Mouse (Mus musculus) myocyte (in vitro differentiated cells): Measurements from ENCODE around the gene Egln3.

Experiments
- E2F4 ChIP-seq: IDR thresholded peaks from one replicate; pipeline ENCODE4 v1.6.1; 2011; ENCODE audit warnings: mild to moderate bottlenecking, control low read depth, moderate library complexity; ENCODE audit not compliant: insufficient read depth
- MYOD1 ChIP-seq, 3 experiments: IDR thresholded peaks; one replicate each; pipeline ENCODE4 v1.6.1; 2011; ENCODE audit warnings: control low read depth in 2 of 3, low read depth in 2 of 3, mild to moderate bottlenecking in 2 of 3, moderate library complexity in 1 of 3; ENCODE audit not compliant: insufficient read length in 2 of 3, control insufficient read depth in 1 of 3
- MYOG ChIP-seq, 3 experiments: IDR thresholded peaks; one replicate each; pipeline ENCODE4 v1.6.1; 2011; ENCODE audit warnings: control low read depth in 2 of 3, low read depth in 2 of 3, mild to moderate bottlenecking in 2 of 3; ENCODE audit not compliant: insufficient read length in 2 of 3, control insufficient read depth in 1 of 3, insufficient read depth in 1 of 3
- POLR2A ChIP-seq: IDR thresholded peaks from one replicate; pipeline ENCODE4 v1.6.1; 2011; ENCODE audit warnings: low read depth, mild to moderate bottlenecking, control low read depth, moderate library complexity; ENCODE audit not compliant: insufficient read length
- POLR2AphosphoS2 ChIP-seq: IDR thresholded peaks from one replicate; pipeline ENCODE4 v1.6.1; 2011; ENCODE audit warnings: low read depth, control low read depth; ENCODE audit not compliant: insufficient read length
- SRF ChIP-seq: IDR thresholded peaks from one replicate; pipeline ENCODE4 v1.6.1; 2011; ENCODE audit warnings: low read depth; ENCODE audit not compliant: control insufficient read depth, insufficient read length
- TCF12 ChIP-seq: IDR thresholded peaks from one replicate; pipeline ENCODE4 v1.6.1; 2011; ENCODE audit warnings: mild to moderate bottlenecking, control low read depth; ENCODE audit not compliant: poor library complexity, insufficient read depth, severe bottlenecking
- TCF3 ChIP-seq: IDR thresholded peaks from one replicate; pipeline ENCODE4 v1.6.1; 2011; ENCODE audit warnings: low read depth, control low read depth; ENCODE audit not compliant: insufficient read length

GRCm38 (mm10) chr12:54191181-54191580, 12.5 kb downstream of the Egln3 start:
- peak; percentile 17 for TF ChIP-seq POLR2A
- no peak for TF ChIP-seq TCF3
- no peak for TF ChIP-seq MYOG (IDR thresholded peaks at IDR 0.05; ENCODE audit: control insufficient read depth in 1 of 3, insufficient read depth in 1 of 3, insufficient read length in 2 of 3, low read depth in 2 of 3)
- TF ChIP-seq E2F4: no peak
- no peak for TF ChIP-seq MYOD1 (IDR thresholded peaks at IDR 0.05; ENCODE audit: control insufficient read depth in 1 of 3, insufficient read length in 2 of 3, low read depth in 2 of 3)
- no peak for TF ChIP-seq SRF
- no peak for TF ChIP-seq POLR2AphosphoS2
- TF ChIP-seq TCF12: no peak
